Comparison of ENCODE assay signal across 9 mouse cellular contexts in genomic region chr13:69738461-69738971, GRCm38 (mm10). TPM values are rescaled to one million over a fixed set of nuclear protein-coding genes. Genes with fewer than 3 reads are reported as not detected.
A peak's percentile ranks its signal among the peaks of the same experiment; 100 is the strongest.
DNase-seq lines count a peak whose midpoint lies in the region; ATAC-seq lines count a peak whose summit lies in the region.
"Had no signal": no experiment of that assay in that cellular context is flagged by ENCODE, and none has a peak within 500 bp of the region (broad histone marks: within the 10 kb centered on the region; RNA-seq: fewer than 3 reads in every experiment).

No protein-coding gene starts in this region.

- peaks cover 12% of the 10 kb centered on the region for H3K9me3 ChIP-seq in megakaryocyte, embryonic 14.5 days
- no peaks in the 10 kb centered on the region for H3K9me3 ChIP-seq in forebrain, embryonic 14.5 days (replicated peaks; ENCODE audit: control insufficient read depth, low read length)
- no peaks in the 10 kb centered on the region for H3K9me3 ChIP-seq in intestine, embryonic 16.5 days (ENCODE audit: control insufficient read depth, low read length)
- no peaks in the 10 kb centered on the region for H3K9me3 ChIP-seq in liver, embryonic 11.5 days (ENCODE audit: control insufficient read depth, low read length)

- ATAC-seq in megakaryocyte, adult 5-6 weeks (ENCODE audit: poor library complexity, severe bottlenecking), result no peak
- ATAC-seq in forebrain, embryonic 14.5 days, result no peak
- ATAC-seq in intestine, embryonic 16.5 days, result 0 out of 2 replicates have a peak, but pooled peaks have one; percentile 9
- no peak; the same call in 1 of the 2 replicates for ATAC-seq in liver, embryonic 11.5 days (replicated peaks; ENCODE audit: low FRiP score)

- H3K36me3 ChIP-seq in megakaryocyte, embryonic 14.5 days (replicated peaks; ENCODE audit: low read length), result no peaks in the 10 kb centered on the region
- 0 out of 2 replicates have a peak, but pooled peaks cover 2% of the 10 kb centered on the region for H3K36me3 ChIP-seq in forebrain, embryonic 14.5 days (ENCODE audit: control insufficient read depth, insufficient read depth, low read length)
- H3K36me3 ChIP-seq in intestine, embryonic 16.5 days (ENCODE audit: control insufficient read depth, insufficient read depth, low read length), result no peaks in the 10 kb centered on the region
- no peaks in the 10 kb centered on the region for H3K36me3 ChIP-seq in liver, embryonic 11.5 days (ENCODE audit: control insufficient read depth, insufficient read depth, low read length)

- WGBS in forebrain, embryonic 14.5 days, result under 1% methylated on average over 40 of the region's 40 CpGs
- WGBS in intestine, embryonic 16.5 days, result under 1% methylated on average over 40 of the region's 40 CpGs
- 1% methylated on average over 36 of the region's 40 CpGs for WGBS in liver, embryonic 11.5 days

- H3K27ac ChIP-seq in forebrain, embryonic 14.5 days (ENCODE audit: low read depth, low read length), result peak overlapping the region; percentile 91; the same call in 1 of the 2 replicates
- H3K27ac ChIP-seq in intestine, embryonic 16.5 days (ENCODE audit: low read length), result no peak overlapping the region
- H3K27ac ChIP-seq in liver, embryonic 11.5 days (ENCODE audit: low read depth, low read length), result no peak overlapping the region

- H3K4me1 ChIP-seq in megakaryocyte, embryonic 14.5 days, result peaks cover 22% of the 10 kb centered on the region
- peaks cover 11% of the 10 kb centered on the region for H3K4me1 ChIP-seq in forebrain, embryonic 14.5 days (ENCODE audit: control insufficient read depth, insufficient read depth, low read length)
- H3K4me1 ChIP-seq in intestine, embryonic 16.5 days (ENCODE audit: control insufficient read depth, insufficient read depth, low read length), result peaks cover 8% of the 10 kb centered on the region
- H3K4me1 ChIP-seq in liver, embryonic 11.5 days (replicated peaks; ENCODE audit: control insufficient read depth, insufficient read depth, low read length), result no peaks in the 10 kb centered on the region

- peaks cover 83% of the 10 kb centered on the region for H3K27me3 ChIP-seq in megakaryocyte, embryonic 14.5 days (replicated peaks)
- peaks cover 3% of the 10 kb centered on the region; the same call in 1 of the 2 replicates for H3K27me3 ChIP-seq in forebrain, embryonic 14.5 days (replicated peaks; ENCODE audit: control insufficient read depth, insufficient read depth, low read length)
- peaks cover 54% of the 10 kb centered on the region for H3K27me3 ChIP-seq in intestine, embryonic 16.5 days (replicated peaks; ENCODE audit: control insufficient read depth, insufficient read depth, low read length)
- peaks cover 65% of the 10 kb centered on the region for H3K27me3 ChIP-seq in liver, embryonic 11.5 days (replicated peaks; ENCODE audit: control insufficient read depth, insufficient read depth, low read length)

- peak; percentile 75 for DNase-seq in cerebellum, adult 11 months
- peak; percentile 47 for DNase-seq in forebrain, embryonic 14.5 days (ENCODE audit: low spot score)
- DNase-seq in liver, embryonic 11.5 days (ENCODE audit: low spot score), result peak; percentile 38
- DNase-seq in ovary, postnatal 36 days (ENCODE audit: low spot score), result peak; percentile 25
- DNase-seq in MN1 (ENCODE audit: low spot score), result no peak

- H3K9ac ChIP-seq in forebrain, embryonic 14.5 days (ENCODE audit: low read length), result peak overlapping the region; percentile 88
- H3K9ac ChIP-seq in intestine, embryonic 16.5 days (ENCODE audit: low read depth, low read length), result no peak overlapping the region
- H3K9ac ChIP-seq in liver, embryonic 11.5 days (ENCODE audit: low read depth, low read length), result no peak overlapping the region

- H3K4me2 ChIP-seq in forebrain, embryonic 14.5 days (ENCODE audit: low read length), result peak overlapping the region; percentile 90
- H3K4me2 ChIP-seq in intestine, embryonic 16.5 days (ENCODE audit: low read depth, low read length), result peak overlapping the region; percentile 99
- peak overlapping the region; percentile 86 for H3K4me2 ChIP-seq in liver, embryonic 11.5 days

- peak overlapping the region; percentile 51 for H3K4me3 ChIP-seq in megakaryocyte, embryonic 14.5 days (replicated peaks)
- H3K4me3 ChIP-seq in forebrain, embryonic 14.5 days (ENCODE audit: low read depth, low read length), result peak overlapping the region; percentile 83
- peak overlapping the region; percentile 66 for H3K4me3 ChIP-seq in intestine, embryonic 16.5 days (ENCODE audit: low read length)
- H3K4me3 ChIP-seq in liver, embryonic 11.5 days (ENCODE audit: low read depth, low read length), result peak overlapping the region; percentile 58

RNA-seq across cellular contexts. Expression of gene Ube2ql1, which starts 1.2 kb away (rescaled TPM):
- polyA plus RNA-seq in megakaryocyte, embryonic 14.5 days (2012; ENCODE audit: insufficient read depth, low replicate concordance), result not detected in 2 replicates
- not detected in 2 replicates for total RNA-seq in megakaryocyte, adult 5-6 weeks (2015)
- not detected in 2 replicates for total RNA-seq in megakaryocyte, adult 5-6 weeks (2017)
- polyA plus RNA-seq in forebrain, embryonic 14.5 days (2014; fragmentation: Nextera tagmentation; extraction: Ambion mirVana), result 31.7 and 35.4 TPM in 2 replicates
- 0.10 and 0.12 TPM in 2 replicates for polyA plus RNA-seq in intestine, embryonic 16.5 days (2015; fragmentation: Nextera tagmentation; extraction: Ambion mirVana)
- 0.96 and 1.2 TPM in 2 replicates for polyA plus RNA-seq in liver, embryonic 11.5 days (2014; fragmentation: Nextera tagmentation; extraction: Ambion mirVana)
- total RNA-seq: neutrophil, adult 5-6 weeks had no signal

Comparison
In these comparisons a context has a peak if more than half of its experiments do, and no peak if none do; other contexts are left out.
1. RNA of gene Ube2ql1, which starts 1.2 kb away (polyA plus RNA-seq): 31.7 to 35.4 TPM in forebrain, embryonic 14.5 days; 0.96 to 1.2 TPM in liver, embryonic 11.5 days, 0.10 to 0.12 TPM in intestine, embryonic 16.5 days and not detected in megakaryocyte, embryonic 14.5 days; every median in the first group is over 10 times any median in the second.
2. Peak in every context shown above with its lines, with median percentiles within 50 percentile points of each other: H3K4me3 ChIP-seq and H3K4me2 ChIP-seq.